Mouse (Mus musculus): ENCODE measurements around the gene Faf2. TPM values are rescaled to one million over a fixed set of nuclear protein-coding genes. Genes with fewer than 3 reads are reported as not detected.

Faf2 gene
- total RNA-seq, 1 experiment = 76.3 TPM

DNA sequence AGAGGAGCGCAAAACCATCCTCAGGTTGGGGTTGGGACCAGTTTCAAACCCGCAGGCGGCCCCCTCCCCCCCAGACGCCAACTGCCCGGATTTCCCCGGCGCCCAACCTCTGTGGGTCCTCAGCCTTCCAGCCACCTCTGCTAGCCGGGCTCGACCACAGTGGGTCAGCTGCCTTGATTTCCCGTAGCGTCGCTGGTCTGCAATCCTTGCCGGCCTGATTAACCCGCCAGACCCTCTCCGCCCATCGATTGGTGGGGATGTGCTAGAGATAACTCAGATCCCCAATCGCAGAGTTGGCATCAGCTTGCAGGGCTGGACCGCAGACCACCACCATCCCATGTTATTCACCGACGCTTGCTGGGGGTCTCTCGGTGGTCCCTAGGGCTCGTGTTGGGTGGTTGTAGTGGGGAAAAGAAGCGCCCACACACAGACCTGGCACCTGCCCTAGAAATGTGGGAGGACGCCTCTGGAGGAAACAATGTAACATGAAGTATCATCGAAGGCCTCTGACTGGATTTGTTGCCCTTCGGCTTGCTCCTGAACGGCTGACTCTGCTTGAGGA lies 457 bp downstream of the Faf2 start:
- no peaks in the 10 kb centered on the region for H3K9me3 ChIP-seq (ENCODE audit: control insufficient read depth, insufficient read depth, low read depth, low read length)
- TF ChIP-seq HCFC1 (IDR thresholded peaks at IDR 0.05; ENCODE audit: borderline replicate concordance, insufficient read depth, low read length) (no peak; the same call in 1 of the 2 replicates), ZC3H11A (IDR thresholded peaks at IDR 0.05; ENCODE audit: borderline replicate concordance, low read depth, low read length) (no peak), CHD2 (IDR thresholded peaks at IDR 0.05; ENCODE audit: low read depth, low read length) (no peak), MAFK (IDR thresholded peaks at IDR 0.05; ENCODE audit: insufficient read depth, low read depth, low read length) (no peak)
- peak overlapping the region; percentile 94 for H3K27ac ChIP-seq (ENCODE audit: insufficient read depth, low read depth, low read length, poor library complexity, severe bottlenecking)
- in situ Hi-C loops (cut with MboI; ENCODE audit: low sequenced_read_pairs in 2 of 2, unreplicated experiment in 2 of 2) = no loop called here
- no peak for DNase-seq (ENCODE audit: low read depth, low spot score)
- no peaks in the 10 kb centered on the region for H3K36me3 ChIP-seq (ENCODE audit: control insufficient read depth, insufficient read depth, low read length, poor library complexity, severe bottlenecking)
- peak overlapping the region; percentile 99 for H3K9ac ChIP-seq (ENCODE audit: insufficient read depth, low read depth, low read length, poor library complexity, severe bottlenecking)
- peaks cover 1 to 4% of the 10 kb centered on the region in 2 experiments; a peak in 1 of 4 replicates for H3K4me1 ChIP-seq (ENCODE audit: control insufficient read depth in 2 of 2, insufficient read depth in 2 of 2, low read length in 2 of 2, poor library complexity in 1 of 2)
- H3K4me3 ChIP-seq (ENCODE audit: insufficient read depth in 1 of 2, low read depth in 1 of 2, low read length in 2 of 2, poor library complexity in 1 of 2, severe bottlenecking in 1 of 2) = peak overlapping the region; percentile 92 to 97

DNA sequence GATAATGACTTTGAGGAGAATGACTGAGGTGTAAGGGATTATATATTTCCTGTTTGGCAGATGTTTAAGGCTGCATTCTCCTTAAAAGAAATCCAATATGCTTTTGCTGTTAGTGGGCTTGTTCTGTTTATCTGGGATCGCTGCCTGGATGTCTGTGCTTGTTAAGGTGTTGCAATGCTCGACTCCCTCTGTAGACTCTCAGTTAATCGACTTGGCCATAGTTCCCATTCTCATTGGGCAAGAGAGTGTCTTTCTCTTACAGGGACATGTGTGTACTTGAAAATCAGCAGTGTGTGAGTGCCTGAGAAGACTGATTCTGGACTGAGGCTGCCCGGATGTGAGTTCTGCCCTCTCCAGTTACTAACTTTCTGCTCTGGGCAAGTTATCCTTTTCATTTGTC lies 7.5 kb downstream of the Faf2 start:
- Histone ChIP-seq H3K9ac (ENCODE audit: insufficient read depth, low read depth, low read length, poor library complexity, severe bottlenecking) (no peak overlapping the region), H3K4me1 (ENCODE audit: control insufficient read depth in 2 of 2, insufficient read depth in 2 of 2, low read length in 2 of 2, poor library complexity in 1 of 2) (peaks cover 0 to 2% of the 10 kb centered on the region in 2 experiments; a peak in 1 of 4 replicates), H3K9me3 (ENCODE audit: control insufficient read depth, insufficient read depth, low read depth, low read length) (no peaks in the 10 kb centered on the region), H3K36me3 (ENCODE audit: control insufficient read depth, insufficient read depth, low read length, poor library complexity, severe bottlenecking) (peaks cover 4% of the 10 kb centered on the region; the same call in 1 of the 2 replicates), H3K4me3 (ENCODE audit: insufficient read depth in 1 of 2, low read depth in 1 of 2, low read length in 2 of 2, poor library complexity in 1 of 2, severe bottlenecking in 1 of 2) (no peak overlapping the region), H3K27ac (ENCODE audit: insufficient read depth, low read depth, low read length, poor library complexity, severe bottlenecking) (no peak overlapping the region)
- DNase-seq (ENCODE audit: low read depth, low spot score) = no peak
- TF ChIP-seq CHD2 (IDR thresholded peaks at IDR 0.05; ENCODE audit: low read depth, low read length) = no peak
- TF ChIP-seq HCFC1 (IDR thresholded peaks at IDR 0.05; ENCODE audit: borderline replicate concordance, insufficient read depth, low read length) = no peak
- TF ChIP-seq MAFK (IDR thresholded peaks at IDR 0.05; ENCODE audit: insufficient read depth, low read depth, low read length) = no peak
- TF ChIP-seq ZNF384 (IDR thresholded peaks at IDR 0.05; ENCODE audit: low read depth, low read length) = no peak
- TF ChIP-seq ZC3H11A (IDR thresholded peaks at IDR 0.05; ENCODE audit: borderline replicate concordance, low read depth, low read length) = no peak
- in situ Hi-C loops (cut with MboI; ENCODE audit: low sequenced_read_pairs in 2 of 2, unreplicated experiment in 2 of 2) = no loop called here

DNA sequence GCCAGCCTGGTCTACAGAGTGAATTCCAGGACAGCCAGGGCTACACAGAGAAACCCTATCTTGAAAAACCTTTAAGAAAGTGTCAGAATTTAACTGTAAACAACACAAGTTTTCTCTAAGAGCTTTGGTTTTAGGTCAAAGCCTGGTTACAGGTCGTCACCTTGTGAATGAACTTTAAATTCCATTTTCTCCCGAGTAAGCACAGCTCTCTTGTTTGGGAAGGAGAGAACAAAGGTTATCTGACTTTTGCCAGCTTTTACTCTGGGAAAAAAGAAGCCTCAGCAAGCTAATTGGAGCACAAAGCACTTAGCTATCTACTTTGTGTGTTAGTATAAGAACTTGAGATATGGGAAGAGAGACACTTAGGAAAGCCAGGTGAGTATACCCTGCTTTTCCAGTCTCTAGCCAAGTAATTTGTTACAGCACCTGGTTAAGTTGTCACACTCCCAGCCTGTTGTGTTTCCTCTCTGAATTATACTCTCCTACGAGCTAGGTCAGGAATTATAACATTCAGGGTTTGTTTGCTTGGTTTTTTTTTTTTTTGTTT lies 11.2 kb downstream of the Faf2 start:
- Histone ChIP-seq H3K9me3 (ENCODE audit: control insufficient read depth, insufficient read depth, low read depth, low read length) (no peaks in the 10 kb centered on the region), H3K4me3 (ENCODE audit: insufficient read depth in 1 of 2, low read depth in 1 of 2, low read length in 2 of 2, poor library complexity in 1 of 2, severe bottlenecking in 1 of 2) (no peak overlapping the region), H3K4me1 (ENCODE audit: control insufficient read depth in 2 of 2, insufficient read depth in 2 of 2, low read length in 2 of 2, poor library complexity in 1 of 2) (no peaks in the 10 kb centered on the region), H3K9ac (ENCODE audit: insufficient read depth, low read depth, low read length, poor library complexity, severe bottlenecking) (no peak overlapping the region), H3K36me3 (ENCODE audit: control insufficient read depth, insufficient read depth, low read length, poor library complexity, severe bottlenecking) (peaks cover 4% of the 10 kb centered on the region; the same call in 1 of the 2 replicates), H3K27ac (ENCODE audit: insufficient read depth, low read depth, low read length, poor library complexity, severe bottlenecking) (no peak overlapping the region)
- in situ Hi-C loops (cut with MboI; ENCODE audit: low sequenced_read_pairs in 2 of 2, unreplicated experiment in 2 of 2) = no loop called here
- no peak for DNase-seq (ENCODE audit: low read depth, low spot score)
- TF ChIP-seq HCFC1 (IDR thresholded peaks at IDR 0.05; ENCODE audit: borderline replicate concordance, insufficient read depth, low read length) (no peak), CHD2 (IDR thresholded peaks at IDR 0.05; ENCODE audit: low read depth, low read length) (no peak), ZC3H11A (IDR thresholded peaks at IDR 0.05; ENCODE audit: borderline replicate concordance, low read depth, low read length) (no peak), ZNF384 (IDR thresholded peaks at IDR 0.05; ENCODE audit: low read depth, low read length) (0 out of 2 replicates have a peak, but pooled peaks have one; percentile 45)

DNA sequence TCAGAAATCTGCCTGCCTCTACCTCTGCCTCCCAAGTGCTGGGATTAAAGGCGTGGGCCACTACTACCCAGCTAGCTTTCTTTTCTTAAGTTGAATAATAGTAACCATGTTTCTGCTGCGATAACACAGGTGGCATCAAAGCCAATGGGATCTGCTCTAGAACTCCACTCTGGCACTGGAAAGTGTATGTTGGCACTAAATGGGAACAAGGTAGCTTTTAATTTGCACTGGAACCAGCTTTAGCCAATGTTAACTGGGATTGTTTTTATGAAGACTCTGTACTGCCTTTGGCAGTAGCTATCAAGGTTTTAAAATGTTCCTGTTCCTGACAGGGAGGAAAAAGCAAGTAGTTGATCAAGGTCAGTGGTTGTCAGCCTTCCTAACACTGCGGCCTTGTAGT lies 13.4 kb downstream of the Faf2 start:
- H3K27ac ChIP-seq (ENCODE audit: insufficient read depth, low read depth, low read length, poor library complexity, severe bottlenecking) = no peak overlapping the region
- DNase-seq (ENCODE audit: low read depth, low spot score) = no peak
- no peaks in the 10 kb centered on the region for H3K4me1 ChIP-seq (ENCODE audit: control insufficient read depth in 2 of 2, insufficient read depth in 2 of 2, low read length in 2 of 2, poor library complexity in 1 of 2)
- H3K9me3 ChIP-seq (ENCODE audit: control insufficient read depth, insufficient read depth, low read depth, low read length) = no peaks in the 10 kb centered on the region
- no peak for TF ChIP-seq ZNF384 (IDR thresholded peaks at IDR 0.05; ENCODE audit: low read depth, low read length)
- no peak for TF ChIP-seq MAFK (IDR thresholded peaks at IDR 0.05; ENCODE audit: insufficient read depth, low read depth, low read length)
- TF ChIP-seq ZC3H11A (IDR thresholded peaks at IDR 0.05; ENCODE audit: borderline replicate concordance, low read depth, low read length) = no peak
- TF ChIP-seq CHD2 (IDR thresholded peaks at IDR 0.05; ENCODE audit: low read depth, low read length) = no peak
- TF ChIP-seq HCFC1 (IDR thresholded peaks at IDR 0.05; ENCODE audit: borderline replicate concordance, insufficient read depth, low read length) = no peak
- in situ Hi-C loops (cut with MboI; ENCODE audit: low sequenced_read_pairs in 2 of 2, unreplicated experiment in 2 of 2) = no loop called here
- H3K4me3 ChIP-seq (ENCODE audit: insufficient read depth in 1 of 2, low read depth in 1 of 2, low read length in 2 of 2, poor library complexity in 1 of 2, severe bottlenecking in 1 of 2) = no peak overlapping the region
- no peak overlapping the region for H3K9ac ChIP-seq (ENCODE audit: insufficient read depth, low read depth, low read length, poor library complexity, severe bottlenecking)
- H3K36me3 ChIP-seq (ENCODE audit: control insufficient read depth, insufficient read depth, low read length, poor library complexity, severe bottlenecking) = peaks cover 13% of the 10 kb centered on the region
